Mouse (Mus musculus): ENCODE results near the gene Hacd2.

DNA sequence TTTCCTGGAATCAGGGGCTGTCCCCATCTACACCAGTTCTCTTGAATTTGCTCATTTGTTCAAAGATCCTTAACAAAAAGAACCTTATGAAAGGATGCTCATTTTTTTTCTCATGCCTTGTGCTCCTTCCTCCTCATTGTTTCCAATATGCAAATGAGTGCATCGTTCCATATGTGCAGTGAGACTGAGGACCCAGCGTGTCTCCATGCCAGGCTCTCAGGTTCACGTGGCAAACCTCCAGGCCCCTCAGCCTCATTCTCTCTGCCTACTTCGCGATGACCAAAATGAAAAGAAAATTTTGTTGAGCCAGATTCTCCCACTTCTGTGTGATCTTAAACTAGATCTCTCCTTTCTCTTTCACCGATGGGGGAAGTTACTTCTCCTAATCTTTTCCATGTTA lies 117.2 kb downstream of the Hacd2 start:
- TF ChIP-seq CTCF (IDR thresholded peaks at IDR 0.05; ENCODE audit: low read depth, low read length), result no peak
- no peak for TF ChIP-seq EP300 (IDR thresholded peaks at IDR 0.05; ENCODE audit: insufficient read depth, low read depth, low read length)

All from ES-Bruce4 (cell line).